Mouse (Mus musculus): ENCODE measurements around the gene Hcn2. TPM values are rescaled to one million over a fixed set of nuclear protein-coding genes. Genes with fewer than 3 reads are reported as not detected.

The Hcn2 gene
- total and polyA plus RNA-seq, 2 experiments from 2014 or later, result 5.5 to 92.6 TPM

DNA sequence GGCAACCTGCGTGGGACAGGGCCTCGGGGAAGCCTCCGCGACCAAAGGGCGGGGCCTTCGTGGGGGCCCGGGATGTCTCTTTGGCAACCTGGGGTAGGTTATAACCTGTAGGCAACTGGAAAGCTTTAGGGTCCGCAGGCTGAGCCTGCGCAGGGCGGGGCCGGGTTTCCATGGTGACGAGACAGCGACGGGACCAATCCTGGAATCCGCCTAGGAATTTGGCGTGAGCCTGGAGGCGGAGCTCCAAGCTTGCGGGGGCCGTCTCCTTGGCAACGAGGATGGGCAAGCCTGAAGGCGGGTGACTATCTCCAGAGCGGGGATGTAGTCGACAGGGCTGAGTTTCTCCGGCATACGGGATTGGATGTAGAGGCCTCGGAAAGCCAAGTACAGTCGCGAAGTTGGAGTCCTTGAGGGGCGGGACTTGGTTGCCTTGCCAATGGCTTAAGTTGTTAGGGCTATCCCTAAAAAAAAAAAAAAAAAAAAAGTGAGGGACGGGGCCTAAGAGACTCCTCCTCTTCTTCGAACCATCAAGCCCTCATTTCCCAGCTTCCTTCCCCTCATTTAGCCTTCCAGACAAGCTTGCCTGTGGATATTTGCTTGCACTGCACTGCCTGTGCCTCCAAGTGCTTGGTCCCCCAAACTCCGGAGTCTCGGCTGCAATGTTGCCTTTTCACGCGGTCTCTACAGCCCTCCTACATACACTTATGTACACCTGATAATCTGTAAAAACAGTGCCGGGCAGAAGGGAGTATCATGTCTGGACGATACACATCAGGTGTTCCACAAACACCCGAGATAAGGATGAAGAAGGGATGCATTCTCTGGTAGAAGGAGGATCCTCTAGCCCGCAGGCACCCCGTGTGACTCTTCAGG, 51.2 kb downstream of the Hcn2 start:
- Histone ChIP-seq H3K4me1 (ENCODE audit: insufficient read depth, low read length) (peaks cover 17% of the 10 kb centered on the region), H3K27me3 (ENCODE audit: insufficient read depth, low read length) (no peaks in the 10 kb centered on the region), H3K27ac (peak overlapping the region; percentile 95), H3K9ac (replicated peaks; ENCODE audit: low read length) (peak overlapping the region; percentile 93), H3K36me3 (ENCODE audit: insufficient read depth, low read length) (no peaks in the 10 kb centered on the region), H3K4me2 (ENCODE audit: low read depth, low read length) (peak overlapping the region; percentile 70), H3K9me3 (ENCODE audit: low read length) (no peaks in the 10 kb centered on the region), H3K4me3 (ENCODE audit: low read length) (peak overlapping the region; percentile 92)
- WGBS, result 10% methylated on average over 40 of the region's 40 CpGs
- no peak for TF ChIP-seq CTCF (IDR thresholded peaks at IDR 0.05; ENCODE audit: low read depth)
- ATAC-seq (peak; percentile 86), DNase-seq (ENCODE audit: low spot score) (peak; percentile 98)

DNA sequence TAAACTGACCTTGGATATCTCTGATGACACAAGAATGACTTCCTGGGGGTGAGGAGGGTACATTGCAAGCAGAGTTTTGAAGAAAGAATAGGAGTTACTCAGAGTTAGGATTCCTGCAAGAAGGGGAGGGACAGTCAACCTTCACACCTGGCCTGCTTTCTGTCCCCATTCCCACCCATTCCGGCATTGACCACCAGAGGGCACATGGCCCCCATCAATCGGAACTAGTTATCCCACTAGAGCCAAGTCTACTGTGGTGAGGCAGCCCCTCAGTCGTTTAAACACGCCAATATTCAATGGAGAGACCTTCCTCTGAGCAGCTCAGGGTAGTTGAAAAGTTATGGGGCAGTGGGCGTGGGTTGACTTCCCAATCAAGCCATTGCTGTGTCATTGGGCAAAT, 52.0 kb downstream of the Hcn2 start:
- peak; percentile 98 for TF ChIP-seq CTCF (IDR thresholded peaks at IDR 0.05; ENCODE audit: low read depth)
- WGBS, result 1% methylated on average over 5 of the region's 5 CpGs
- Histone ChIP-seq H3K4me3 (ENCODE audit: low read length) (no peak overlapping the region), H3K36me3 (ENCODE audit: insufficient read depth, low read length) (no peaks in the 10 kb centered on the region), H3K4me2 (ENCODE audit: low read depth, low read length) (peak overlapping the region; percentile 70), H3K9ac (replicated peaks; ENCODE audit: low read length) (no peak overlapping the region), H3K9me3 (ENCODE audit: low read length) (no peaks in the 10 kb centered on the region), H3K4me1 (ENCODE audit: insufficient read depth, low read length) (peaks cover 17% of the 10 kb centered on the region), H3K27me3 (ENCODE audit: insufficient read depth, low read length) (no peaks in the 10 kb centered on the region), H3K27ac (0 out of 2 replicates have a peak overlapping the region, but pooled peaks have one; percentile 95)
- ATAC-seq (no peak), DNase-seq (ENCODE audit: low spot score) (peak; percentile 82)

DNA sequence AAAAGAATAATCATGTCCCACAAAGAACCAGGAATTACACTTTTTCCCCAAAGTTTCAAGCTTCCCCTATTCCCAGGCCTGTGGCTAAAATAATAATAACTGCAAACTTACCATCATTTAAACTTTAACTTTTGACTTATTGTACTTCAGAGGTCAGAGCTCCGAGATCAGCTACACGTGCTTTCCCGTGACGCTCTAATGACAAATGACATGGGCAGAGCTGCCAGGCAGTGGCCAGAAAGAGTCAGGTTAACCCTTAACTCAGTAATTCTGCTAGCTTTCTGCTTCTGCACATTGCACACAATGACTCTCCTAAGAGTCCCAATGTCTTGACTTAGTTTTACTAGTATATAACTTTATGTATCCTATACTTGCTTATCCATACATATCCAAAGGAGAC, 52.9 kb downstream of the Hcn2 start:
- Histone ChIP-seq H3K4me1 (ENCODE audit: insufficient read depth, low read length) (peaks cover 17% of the 10 kb centered on the region), H3K4me3 (ENCODE audit: low read length) (no peak overlapping the region), H3K27me3 (ENCODE audit: insufficient read depth, low read length) (no peaks in the 10 kb centered on the region), H3K9ac (replicated peaks; ENCODE audit: low read length) (no peak overlapping the region), H3K9me3 (ENCODE audit: low read length) (no peaks in the 10 kb centered on the region), H3K4me2 (ENCODE audit: low read depth, low read length) (no peak overlapping the region), H3K36me3 (ENCODE audit: insufficient read depth, low read length) (no peaks in the 10 kb centered on the region), H3K27ac (no peak overlapping the region)
- ATAC-seq, result no peak
- DNase-seq (ENCODE audit: low spot score), result no peak
- TF ChIP-seq CTCF (IDR thresholded peaks at IDR 0.05; ENCODE audit: low read depth), result no peak
- 34% methylated on average over 4 of the region's 4 CpGs for WGBS

DNA sequence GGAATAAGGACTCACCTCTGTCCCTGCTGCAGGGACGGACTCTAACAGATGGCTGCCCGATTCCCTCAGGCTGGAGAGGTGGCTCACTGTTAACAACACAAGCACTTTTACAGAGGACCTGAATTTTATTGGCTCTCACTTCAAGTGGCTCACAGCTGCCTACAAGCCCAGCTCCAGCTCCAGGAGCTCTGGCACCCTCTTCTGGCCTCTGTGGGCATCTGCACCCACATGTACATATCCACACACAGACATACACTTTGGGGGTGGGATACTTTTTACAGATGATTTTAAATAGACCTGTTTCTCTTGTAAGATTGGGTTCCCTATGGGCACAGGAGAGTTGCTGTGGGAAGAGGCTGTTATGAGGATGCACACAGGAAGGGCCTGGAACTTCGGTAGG, 55.9 kb downstream of the Hcn2 start:
- Histone ChIP-seq H3K9me3 (ENCODE audit: low read length) (no peaks in the 10 kb centered on the region), H3K27ac (no peak overlapping the region), H3K4me3 (ENCODE audit: low read length) (no peak overlapping the region), H3K4me1 (ENCODE audit: insufficient read depth, low read length) (peaks cover 11% of the 10 kb centered on the region; the same call in 1 of the 2 replicates), H3K4me2 (ENCODE audit: low read depth, low read length) (no peak overlapping the region), H3K36me3 (ENCODE audit: insufficient read depth, low read length) (no peaks in the 10 kb centered on the region), H3K27me3 (ENCODE audit: insufficient read depth, low read length) (peaks cover 10% of the 10 kb centered on the region; the same call in 1 of the 2 replicates), H3K9ac (replicated peaks; ENCODE audit: low read length) (no peak overlapping the region)
- TF ChIP-seq CTCF (IDR thresholded peaks at IDR 0.05; ENCODE audit: low read depth), result no peak
- ATAC-seq (no peak), DNase-seq (ENCODE audit: low spot score) (no peak)
- 94% methylated on average over 3 of the region's 3 CpGs for WGBS

DNA sequence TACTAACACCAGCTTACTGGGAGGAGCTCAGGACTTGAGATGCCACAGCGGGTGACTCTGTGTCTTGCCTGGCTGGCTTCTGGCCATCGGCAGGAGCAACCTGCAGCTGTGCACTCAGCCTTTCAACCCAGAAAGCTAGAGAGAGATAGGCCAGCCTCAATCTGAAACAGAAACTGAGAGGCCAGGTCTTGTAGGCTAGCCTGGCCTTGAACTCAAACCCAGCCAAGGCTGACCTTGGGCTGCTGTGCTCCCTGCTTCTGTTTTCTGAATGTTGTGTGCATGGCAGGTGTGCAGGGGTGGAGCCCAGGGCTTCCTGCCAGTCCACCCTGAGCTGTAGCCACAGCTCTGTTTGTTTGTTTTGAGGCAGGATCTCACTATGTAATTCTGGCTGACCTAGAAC, 56.8 kb downstream of the Hcn2 start:
- Histone ChIP-seq H3K4me2 (ENCODE audit: low read depth, low read length) (no peak overlapping the region), H3K27me3 (ENCODE audit: insufficient read depth, low read length) (peaks cover 14% of the 10 kb centered on the region; the same call in 1 of the 2 replicates), H3K9ac (replicated peaks; ENCODE audit: low read length) (no peak overlapping the region), H3K4me3 (ENCODE audit: low read length) (no peak overlapping the region), H3K9me3 (ENCODE audit: low read length) (no peaks in the 10 kb centered on the region), H3K27ac (no peak overlapping the region), H3K4me1 (ENCODE audit: insufficient read depth, low read length) (peaks cover 6% of the 10 kb centered on the region; the same call in 1 of the 2 replicates), H3K36me3 (ENCODE audit: insufficient read depth, low read length) (no peaks in the 10 kb centered on the region)
- ATAC-seq, result no peak
- no peak for DNase-seq (ENCODE audit: low spot score)
- WGBS, result 74% methylated on average over 2 of the region's 2 CpGs
- no peak for TF ChIP-seq CTCF (IDR thresholded peaks at IDR 0.05; ENCODE audit: low read depth)

DNA sequence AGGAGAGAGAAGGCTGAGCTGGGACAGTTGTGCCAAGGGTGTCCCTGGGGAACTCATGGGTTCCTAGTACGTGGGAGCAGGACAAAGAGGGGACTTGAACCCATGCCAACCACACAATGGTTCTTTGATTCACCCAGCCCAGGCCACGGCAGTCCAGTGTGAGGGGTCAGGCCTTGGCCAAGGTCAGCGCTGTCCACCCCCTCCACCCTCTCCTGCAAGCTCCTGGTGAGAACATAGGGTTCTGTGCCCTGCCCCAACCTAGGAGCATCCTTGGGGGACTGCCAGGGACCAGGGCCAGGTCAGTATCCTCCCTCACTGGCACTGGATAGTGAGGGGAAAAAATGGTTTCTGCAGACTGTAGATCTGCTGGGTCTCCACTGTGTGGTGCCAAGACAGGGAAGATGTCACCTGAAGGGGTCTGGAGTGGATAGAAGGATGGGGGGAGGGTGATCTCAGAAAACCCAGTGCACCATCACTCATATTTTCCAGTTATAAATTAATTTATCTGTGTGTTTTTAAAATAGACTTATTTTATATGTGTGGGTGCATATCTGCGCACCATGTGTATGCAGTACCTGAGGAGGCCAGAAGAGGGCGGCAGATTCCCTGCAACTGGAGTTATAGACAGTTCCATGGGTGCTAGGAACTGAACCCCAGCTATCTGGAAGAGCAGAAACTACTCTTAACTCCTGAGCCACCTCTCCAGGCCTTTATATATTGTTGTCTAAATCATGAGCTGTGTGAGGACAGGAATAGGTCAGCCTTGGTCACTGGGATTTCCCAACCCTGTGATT, 58.2 kb downstream of the Hcn2 start:
- no peak overlapping the region for H3K4me3 ChIP-seq (ENCODE audit: low read length)
- no peak overlapping the region for H3K4me2 ChIP-seq (ENCODE audit: low read depth, low read length)
- ATAC-seq (no peak), DNase-seq (ENCODE audit: low spot score) (no peak)
- WGBS, result 55% methylated on average over 5 of the region's 5 CpGs
- peak; percentile 50 for TF ChIP-seq CTCF (IDR thresholded peaks at IDR 0.05; ENCODE audit: low read depth)
- no peak overlapping the region for H3K9ac ChIP-seq (replicated peaks; ENCODE audit: low read length)
- H3K27me3 ChIP-seq (ENCODE audit: insufficient read depth, low read length), result peaks cover 14% of the 10 kb centered on the region; the same call in 1 of the 2 replicates
- H3K36me3 ChIP-seq (ENCODE audit: insufficient read depth, low read length), result no peaks in the 10 kb centered on the region
- peaks cover 5% of the 10 kb centered on the region; the same call in 1 of the 2 replicates for H3K4me1 ChIP-seq (ENCODE audit: insufficient read depth, low read length)
- H3K27ac ChIP-seq, result no peak overlapping the region
- no peaks in the 10 kb centered on the region for H3K9me3 ChIP-seq (ENCODE audit: low read length)
